Mouse (Mus musculus): ENCODE data around the gene Sh3gl2.

DNA sequence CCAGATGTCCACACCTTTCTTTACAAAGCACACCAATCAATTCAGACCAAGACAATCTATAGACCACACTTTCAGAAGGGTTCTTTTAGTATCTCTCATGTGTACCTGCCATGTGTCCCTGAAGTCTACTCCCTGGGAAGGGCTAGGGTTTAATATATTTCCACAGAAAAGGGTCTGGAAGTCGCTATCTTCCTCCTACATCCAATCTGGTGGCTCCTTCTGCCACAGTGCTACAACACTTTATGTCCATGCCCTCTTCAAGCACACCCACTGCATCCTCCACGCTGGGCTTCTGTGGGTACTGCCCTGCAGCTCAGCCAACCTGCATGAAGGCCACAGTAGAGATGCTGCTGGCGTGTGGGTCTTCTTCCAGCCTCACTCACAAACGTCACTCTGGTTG lies 29.5 kb upstream of the Sh3gl2 start:
- TF ChIP-seq CTCF (IDR thresholded peaks at IDR 0.05; ENCODE audit: control insufficient read depth, insufficient read depth, insufficient replicate concordance, low read depth, low read length), result no peak
- TF ChIP-seq POLR2A (IDR thresholded peaks at IDR 0.05; ENCODE audit: control insufficient read depth, low read depth, low read length), result no peak

All from testis, adult 2 months (tissue).